Mouse (Mus musculus) stomach, postnatal 0 days (tissue): ENCODE data around the gene Stt3b.

ENCODE experiments used
- CTCF ChIP-seq: IDR thresholded peaks from 2 replicates; pipeline ENCODE4 v1.5.1; 2016; ENCODE audit warnings: antibody characterized with exemption, low read depth, mild to moderate bottlenecking, moderate library complexity
- EP300 ChIP-seq: optimal IDR thresholded peaks from 2 replicates; pipeline ENCODE3; 2016; ENCODE audit warnings: antibody characterized with exemption

DNA sequence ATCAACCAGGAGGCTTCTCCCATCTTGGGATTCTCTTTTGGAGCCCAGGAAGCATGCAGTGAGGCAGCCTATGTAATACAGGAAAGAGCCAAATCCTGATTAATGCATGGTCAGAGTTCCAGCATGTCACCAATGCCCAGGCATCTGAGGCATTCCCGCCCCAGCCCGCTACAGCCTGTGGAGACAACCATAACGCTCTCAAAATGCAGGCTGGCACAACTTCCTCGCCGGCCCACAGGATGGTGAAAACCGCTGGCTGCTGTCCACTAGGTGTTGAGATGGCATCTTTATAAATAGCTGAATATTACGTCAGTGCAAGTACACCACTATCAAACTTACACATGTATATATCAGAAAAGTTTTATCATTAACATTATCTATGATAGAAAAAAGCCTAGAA lies 13.5 kb downstream of the Stt3b start:
- no peak for TF ChIP-seq CTCF
- TF ChIP-seq EP300 = no peak
